Mouse (Mus musculus) kidney, adult 10 weeks (tissue): ENCODE data around the gene Vmn1r231. TPM values are rescaled to one million over a fixed set of nuclear protein-coding genes. Genes with fewer than 3 reads are reported as not detected.

Source experiments
- polyA plus RNA-seq: library from polyadenylated mRNA; stranded (reverse); fragments of 350-450 nt; fragmentation: Illumina TruSeq; extraction: RNeasy Lipid Tissue Mini Kit (QIAGEN cat#74804); gene quantifications from one replicate; pipeline ENCODE4 v1.2.3, GENCODE M21; 2014; ENCODE audit warnings: low read depth, low replicate concordance

Vmn1r231 gene
- not detected for polyA plus RNA-seq

DNA sequence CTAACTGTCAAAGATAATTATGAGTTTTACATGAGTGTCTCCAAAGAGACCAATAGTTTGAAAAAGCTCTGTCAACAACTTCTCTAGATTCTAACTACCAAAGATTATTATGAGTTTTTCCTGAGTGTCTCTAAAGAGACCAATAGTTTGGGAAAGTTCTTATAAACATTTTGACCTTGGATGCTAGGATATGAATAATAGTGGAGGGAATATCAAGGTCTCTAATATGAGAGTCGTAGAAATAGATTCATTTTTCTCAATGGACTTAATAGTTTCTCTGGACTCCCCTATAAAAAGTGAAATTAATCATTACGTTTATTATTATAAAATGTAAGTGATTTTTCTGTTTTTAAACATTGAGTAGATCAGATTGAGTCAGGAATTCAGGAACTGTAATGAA, at the start of gene Vmn1r231:
TSS of gene Vmn1r231 (minus strand) at position 101 of the 400 bp plus-strand sequence.

GRCm38 (mm10) chr17:20944985-20945891, 40.3 kb upstream of the Vmn1r231 start, which contains the start of gene Ppp2r1a:
Gene Ppp2r1a (plus strand): TSS chr17:20945311.

DNA sequence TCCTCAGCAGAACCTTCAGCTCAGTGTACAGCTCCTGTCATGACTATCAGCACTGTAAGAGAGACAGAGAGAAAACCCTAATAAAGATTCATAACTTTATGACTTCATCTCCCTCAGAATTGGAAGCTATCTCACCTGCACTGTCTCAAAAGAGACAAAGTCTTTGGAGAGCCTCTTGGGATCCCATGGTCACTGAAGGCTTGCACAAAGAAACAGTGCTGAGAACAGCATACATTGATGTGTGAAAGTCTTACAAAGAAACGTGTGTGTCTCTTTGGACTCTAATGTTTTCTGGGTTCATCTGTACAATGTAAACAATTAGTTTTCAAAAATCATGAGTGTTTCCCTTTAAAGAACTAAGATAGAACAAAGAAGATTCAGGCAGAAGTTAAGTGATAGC, 14.7 kb upstream of the Vmn1r231 start, which contains the start of gene Vmn1r232:
TSS of gene Vmn1r232 (minus strand) at position 101 of the 400 bp plus-strand sequence.

DNA sequence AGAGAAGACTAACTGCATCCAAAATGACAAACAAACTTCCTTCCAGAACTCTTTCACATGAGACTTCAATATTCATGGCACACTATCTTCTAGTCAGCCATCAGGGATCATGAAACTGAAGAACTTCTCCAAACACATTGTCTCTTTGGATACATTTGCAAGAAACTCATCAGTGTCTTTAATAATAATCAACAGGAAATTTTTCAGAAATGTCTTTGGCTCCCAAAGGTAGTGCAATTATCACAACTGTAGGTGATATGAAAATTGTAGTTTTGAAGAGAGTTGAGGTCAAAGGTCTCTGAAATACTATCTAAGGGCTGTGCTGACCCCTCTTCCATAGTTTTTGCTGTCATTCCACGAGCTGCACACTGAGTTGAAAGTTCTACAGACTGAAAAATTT, 64.7 kb downstream of the Vmn1r231 start, which contains the start of gene Vmn1r230:
TSS of gene Vmn1r230 (plus strand) at position 301 of the 400 bp plus-strand sequence.

Other genes starting within 250 kb of the Vmn1r231 start
- not detected for gene Vmn1r226, start 222.2 kb downstream of the Vmn1r231 start, polyA plus RNA-seq
- not detected for gene Vmn1r227, start 175.2 kb downstream of the Vmn1r231 start, polyA plus RNA-seq
- not detected for gene Vmn1r228, start 118.9 kb downstream of the Vmn1r231 start, polyA plus RNA-seq
- gene Vmn1r229, start 93.5 kb downstream of the Vmn1r231 start, polyA plus RNA-seq = not detected
- gene Vmn1r230, start 64.6 kb downstream of the Vmn1r231 start, polyA plus RNA-seq = not detected
- gene Vmn1r232, start 14.6 kb upstream of the Vmn1r231 start, polyA plus RNA-seq = not detected
- 29.4 TPM for gene Ppp2r1a, start 40.2 kb upstream of the Vmn1r231 start, polyA plus RNA-seq
- not detected for gene Vmn1r233, start 91.4 kb upstream of the Vmn1r231 start, polyA plus RNA-seq
- gene Zfp160, start 103.8 kb upstream of the Vmn1r231 start, polyA plus RNA-seq = 36.9 TPM